Mouse (Mus musculus): ENCODE measurements around the gene Apex2. TPM values are rescaled to one million over a fixed set of nuclear protein-coding genes. Genes with fewer than 3 reads are reported as not detected.
A peak's percentile ranks its signal among the peaks of the same experiment; 100 is the strongest.
"Not testable (repeated sequence)": the region's sequence is repeated elsewhere in the genome, so short reads cannot be mapped to it uniquely, and the experiment has no call there.

Gene Apex2
- total and polyA plus RNA-seq, 2 experiments from 2014 or later: 10.1 to 17.6 TPM

GRCm38 (mm10) chrX:150510631-150511030 lies 79.0 kb downstream of the Apex2 start:
- no peaks in the 10 kb centered on the region for H3K9me3 ChIP-seq (ENCODE audit: low read length)
- no peaks in the 10 kb centered on the region for H3K36me3 ChIP-seq (ENCODE audit: insufficient read depth, low read length)
- ATAC-seq (0 out of 2 replicates have a peak, but pooled peaks have one; percentile 43), DNase-seq (ENCODE audit: low spot score) (peak; percentile 68)
- 45% methylated on average over 4 of the region's 4 CpGs for WGBS
- no peak overlapping the region for H3K4me2 ChIP-seq (ENCODE audit: low read depth, low read length)
- peak; percentile 69 for TF ChIP-seq CTCF (IDR thresholded peaks at IDR 0.05; ENCODE audit: low read depth)
- H3K27ac ChIP-seq: no peak overlapping the region
- H3K9ac ChIP-seq (replicated peaks; ENCODE audit: low read length): no peak overlapping the region
- no peaks in the 10 kb centered on the region for H3K27me3 ChIP-seq (ENCODE audit: insufficient read depth, low read length)
- H3K4me1 ChIP-seq (ENCODE audit: insufficient read depth, low read length): no peaks in the 10 kb centered on the region
- H3K4me3 ChIP-seq (ENCODE audit: low read length): no peak overlapping the region

DNA sequence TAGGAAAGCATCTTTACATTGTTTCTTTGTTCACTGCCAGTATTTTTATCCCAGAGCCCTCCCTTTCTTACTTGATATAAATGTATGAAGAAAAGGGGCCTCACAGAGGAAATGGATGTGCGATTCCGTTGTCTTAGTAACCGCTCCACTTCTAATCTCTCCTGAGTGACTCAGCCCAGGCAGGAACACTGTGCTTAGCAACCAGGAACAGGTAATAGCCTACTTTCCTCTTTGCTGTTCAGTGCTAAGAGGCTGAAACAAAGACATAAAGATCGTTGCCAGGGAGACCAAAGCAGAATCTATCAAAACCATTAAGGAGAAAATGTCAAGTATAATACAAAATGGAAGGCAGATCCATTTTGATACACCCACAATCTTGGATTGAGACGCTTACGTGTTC lies 81.0 kb downstream of the Apex2 start:
- Histone ChIP-seq H3K4me3 (ENCODE audit: low read length) (no peak overlapping the region), H3K9ac (replicated peaks; ENCODE audit: low read length) (no peak overlapping the region), H3K36me3 (ENCODE audit: insufficient read depth, low read length) (no peaks in the 10 kb centered on the region), H3K4me1 (ENCODE audit: insufficient read depth, low read length) (no peaks in the 10 kb centered on the region), H3K4me2 (ENCODE audit: low read depth, low read length) (no peak overlapping the region), H3K9me3 (ENCODE audit: low read length) (no peaks in the 10 kb centered on the region), H3K27me3 (ENCODE audit: insufficient read depth, low read length) (no peaks in the 10 kb centered on the region), H3K27ac (peak overlapping the region; percentile 26; the same call in 1 of the 2 replicates)
- ATAC-seq (peak; percentile 84), DNase-seq (ENCODE audit: low spot score) (peak; percentile 36)
- WGBS: 75% methylated on average over 6 of the region's 6 CpGs
- no peak for TF ChIP-seq CTCF (IDR thresholded peaks at IDR 0.05; ENCODE audit: low read depth)

GRCm38 (mm10) chrX:150487811-150488210 lies 101.9 kb downstream of the Apex2 start:
- H3K27ac ChIP-seq; H3K36me3 ChIP-seq (ENCODE audit: insufficient read depth, low read length); H3K27me3 ChIP-seq (ENCODE audit: insufficient read depth, low read length); H3K4me2 ChIP-seq (ENCODE audit: low read depth, low read length); DNase-seq (ENCODE audit: low spot score); ATAC-seq; H3K9me3 ChIP-seq (ENCODE audit: low read length); H3K4me1 ChIP-seq (ENCODE audit: insufficient read depth, low read length); H3K4me3 ChIP-seq (ENCODE audit: low read length); H3K9ac ChIP-seq (replicated peaks; ENCODE audit: low read length): not testable (repeated sequence)
- WGBS: 38% methylated on average over 1 of the region's 10 CpGs

DNA sequence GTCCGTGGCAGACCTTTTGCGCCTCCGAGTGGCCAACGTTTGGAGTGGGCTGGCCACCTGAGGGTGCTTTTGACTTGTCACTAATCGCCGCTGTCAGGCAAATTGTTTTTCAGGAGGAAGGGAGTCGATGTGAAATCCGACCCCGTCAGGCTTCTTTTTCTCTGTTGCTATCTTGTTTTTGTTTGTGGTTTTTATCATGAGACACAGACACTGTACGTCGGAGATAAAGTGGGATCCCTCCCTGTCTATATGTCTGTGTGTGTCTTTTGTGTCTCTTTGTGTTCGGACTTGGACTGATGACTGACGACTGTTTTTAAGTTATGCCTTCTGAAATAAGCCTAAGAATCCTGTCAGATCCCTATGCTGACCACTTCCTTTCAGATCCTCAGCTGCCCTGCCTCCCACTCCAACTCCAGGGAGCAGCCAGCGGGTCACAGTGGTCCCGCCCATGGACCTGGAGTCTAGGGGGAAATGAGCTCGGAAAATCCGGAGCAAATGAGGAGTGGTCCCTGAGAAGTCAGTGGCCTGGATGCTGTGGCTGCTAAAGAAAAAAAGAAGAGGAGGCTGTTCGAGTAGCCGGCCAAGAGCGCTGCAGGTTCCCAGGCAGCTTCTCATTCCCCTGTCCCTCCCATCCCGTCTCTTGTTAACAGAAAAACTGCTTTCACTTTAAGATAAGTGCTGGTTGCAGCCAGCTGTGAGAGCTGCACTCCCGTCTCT lies 103.2 kb downstream of the Apex2 start:
- H3K4me3 ChIP-seq (ENCODE audit: low read length); H3K4me2 ChIP-seq (ENCODE audit: low read depth, low read length); H3K9ac ChIP-seq (replicated peaks; ENCODE audit: low read length); ATAC-seq; H3K4me1 ChIP-seq (ENCODE audit: insufficient read depth, low read length); H3K27ac ChIP-seq; DNase-seq (ENCODE audit: low spot score); H3K9me3 ChIP-seq (ENCODE audit: low read length); H3K36me3 ChIP-seq (ENCODE audit: insufficient read depth, low read length); H3K27me3 ChIP-seq (ENCODE audit: insufficient read depth, low read length): not testable (repeated sequence)
- WGBS: 56% methylated on average over 5 of the region's 22 CpGs

DNA sequence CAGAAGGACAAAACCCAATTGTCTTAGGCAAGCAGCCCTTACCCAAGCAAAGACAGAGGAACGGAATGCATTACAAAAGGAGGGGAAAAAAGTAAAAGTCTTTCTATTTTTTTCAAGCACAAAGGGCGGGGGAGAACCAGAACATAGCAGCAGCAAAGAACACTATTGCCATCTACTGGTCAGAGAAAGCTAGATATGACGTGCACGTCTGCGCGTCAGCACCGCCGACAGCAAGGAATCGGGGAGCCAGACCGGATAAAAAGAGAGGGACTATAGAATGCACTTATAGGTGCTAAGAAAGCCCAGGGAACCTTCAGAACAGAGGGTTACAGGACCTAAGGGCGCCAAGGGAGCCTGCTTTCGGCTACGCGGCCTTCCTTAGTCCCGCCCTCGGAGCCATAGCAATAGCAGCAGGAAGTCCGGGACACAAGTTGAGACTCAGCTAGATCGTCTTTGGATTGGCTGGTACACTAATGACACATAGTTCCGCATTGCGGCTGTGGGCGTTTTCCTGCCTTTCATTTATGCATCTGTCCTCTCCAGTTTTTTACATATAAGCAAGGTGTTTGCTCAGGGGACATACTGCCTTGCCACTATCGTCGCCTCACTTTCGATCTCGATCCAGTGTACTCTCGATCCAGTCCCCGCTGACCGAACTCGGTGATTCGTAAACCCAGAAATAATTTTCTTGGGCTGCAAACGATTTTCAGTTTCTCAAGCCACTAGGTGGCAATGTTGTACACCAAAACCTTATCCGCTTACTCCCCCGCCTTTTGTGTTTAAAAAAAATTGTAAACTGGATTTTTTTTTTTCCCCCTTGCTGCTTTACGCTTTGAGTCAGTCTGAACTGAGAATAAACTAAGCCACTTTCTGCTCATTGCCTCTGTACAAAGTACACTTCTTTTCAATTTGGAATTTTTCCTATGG lies 111.6 kb downstream of the Apex2 start:
- H3K9ac ChIP-seq (replicated peaks; ENCODE audit: low read length): peak overlapping the region; percentile 62
- WGBS: 2% methylated on average over 34 of the region's 34 CpGs
- H3K9me3 ChIP-seq (ENCODE audit: low read length): no peaks in the 10 kb centered on the region
- ATAC-seq (peak; percentile 98), DNase-seq (ENCODE audit: low spot score) (peak; percentile 93)
- H3K4me1 ChIP-seq (ENCODE audit: insufficient read depth, low read length): no peaks in the 10 kb centered on the region
- peak overlapping the region; percentile 93 for H3K27ac ChIP-seq
- peak overlapping the region; percentile 48 for H3K4me3 ChIP-seq (ENCODE audit: low read length)
- TF ChIP-seq CTCF (IDR thresholded peaks at IDR 0.05; ENCODE audit: low read depth): peak; percentile 92
- peak overlapping the region; percentile 44 for H3K4me2 ChIP-seq (ENCODE audit: low read depth, low read length)
- H3K36me3 ChIP-seq (ENCODE audit: insufficient read depth, low read length): no peaks in the 10 kb centered on the region
- H3K27me3 ChIP-seq (ENCODE audit: insufficient read depth, low read length): no peaks in the 10 kb centered on the region

DNA sequence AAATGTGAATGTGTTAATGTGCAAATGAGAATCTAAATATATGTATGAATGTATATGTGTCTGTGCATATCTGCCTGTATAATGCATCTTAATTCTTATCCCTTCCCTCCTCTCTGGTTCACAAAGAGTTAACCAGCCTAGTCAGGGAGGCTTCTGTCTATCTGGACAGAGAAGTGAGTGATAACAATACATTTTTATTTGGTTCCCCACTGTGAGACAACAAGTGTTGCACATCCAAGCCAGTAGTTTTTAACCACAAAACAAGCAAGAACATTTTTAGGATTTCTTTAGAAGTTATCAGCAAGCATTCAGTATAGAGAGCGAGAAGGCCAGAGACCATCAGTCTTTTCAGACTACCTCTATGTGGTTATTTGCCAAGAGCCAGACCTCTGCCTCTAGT lies 118.3 kb downstream of the Apex2 start:
- DNase-seq (ENCODE audit: low spot score) (no peak), ATAC-seq (no peak)
- Histone ChIP-seq H3K4me1 (ENCODE audit: insufficient read depth, low read length) (no peaks in the 10 kb centered on the region), H3K36me3 (ENCODE audit: insufficient read depth, low read length) (no peaks in the 10 kb centered on the region), H3K4me3 (ENCODE audit: low read length) (no peak overlapping the region), H3K27ac (no peak overlapping the region), H3K9ac (replicated peaks; ENCODE audit: low read length) (no peak overlapping the region), H3K27me3 (ENCODE audit: insufficient read depth, low read length) (no peaks in the 10 kb centered on the region), H3K9me3 (ENCODE audit: low read length) (no peaks in the 10 kb centered on the region), H3K4me2 (ENCODE audit: low read depth, low read length) (no peak overlapping the region)
- WGBS: 88% methylated on average over 1 of the region's 1 CpGs
- TF ChIP-seq CTCF (IDR thresholded peaks at IDR 0.05; ENCODE audit: low read depth): no peak

Small RNA genes within 50 kb of the gene (microRNA-seq; reads per million reads assigned to microRNA genes)
- 0 reads per million in 2 experiments for gene Mir3620

Other genes starting within 250 kb of the Apex2 start
- 37.0 and 49.7 TPM in 2 replicates for gene Tmem29, start 130.7 kb downstream of the Apex2 start, total RNA-seq (2014; rRNA removed)
- gene Tmem29, start 130.7 kb downstream of the Apex2 start, polyA plus RNA-seq (2015; fragmentation: Nextera tagmentation; extraction: Ambion mirVana): 75.5 and 80.5 TPM in 2 replicates
- gene Alas2, start 42.5 kb downstream of the Apex2 start, total RNA-seq (2014; rRNA removed): 13.1 and 26.7 TPM in 2 replicates
- 7.9 and 9.5 TPM in 2 replicates for gene Alas2, start 42.5 kb downstream of the Apex2 start, polyA plus RNA-seq (2015; fragmentation: Nextera tagmentation; extraction: Ambion mirVana)
- gene Pfkfb1, start 1.6 kb downstream of the Apex2 start, total RNA-seq (2014; rRNA removed): 3.4 and 3.5 TPM in 2 replicates
- gene Pfkfb1, start 1.6 kb downstream of the Apex2 start, polyA plus RNA-seq (2015; fragmentation: Nextera tagmentation; extraction: Ambion mirVana): 2.7 and 3.5 TPM in 2 replicates
- 150 and 171 TPM in 2 replicates for gene Tro, start 67.7 kb upstream of the Apex2 start, total RNA-seq (2014; rRNA removed)
- 69.9 and 74.9 TPM in 2 replicates for gene Tro, start 67.7 kb upstream of the Apex2 start, polyA plus RNA-seq (2015; fragmentation: Nextera tagmentation; extraction: Ambion mirVana)
- 372 and 376 TPM in 2 replicates for gene Maged2, start 224.5 kb upstream of the Apex2 start, total RNA-seq (2014; rRNA removed)
- gene Maged2, start 224.5 kb upstream of the Apex2 start, polyA plus RNA-seq (2015; fragmentation: Nextera tagmentation; extraction: Ambion mirVana): 554 and 583 TPM in 2 replicates

Measured in hindbrain, postnatal 0 days (tissue).